Mouse (Mus musculus): ENCODE results near the gene Fbxo11.
"Not testable (repeated sequence)": the region's sequence is repeated elsewhere in the genome, so short reads cannot be mapped to it uniquely, and the experiment has no call there.

Fbxo11 gene

GRCm38 (mm10) chr17:88004892-88005291 lies 60.2 kb downstream of the Fbxo11 start:
- no peak for DNase-seq

GRCm38 (mm10) chr17:87997808-87998207 lies 67.3 kb downstream of the Fbxo11 start:
- no peak for DNase-seq

- no peak for DNase-seq
Measured at GRCm38 (mm10) chr17:87993338-87993737, 71.8 kb downstream of the Fbxo11 start.

GRCm38 (mm10) chr17:87992154-87992553 lies 72.9 kb downstream of the Fbxo11 start:
- no peak for DNase-seq

- no peak for DNase-seq
Measured at GRCm38 (mm10) chr17:87987507-87987906, 77.6 kb downstream of the Fbxo11 start.

- DNase-seq: no peak
Measured at GRCm38 (mm10) chr17:87985916-87986315, 79.2 kb downstream of the Fbxo11 start.

- DNase-seq: no peak
Measured at GRCm38 (mm10) chr17:87984440-87985214, 80.5 kb downstream of the Fbxo11 start.

- DNase-seq: no peak
Measured at GRCm38 (mm10) chr17:87983313-87983712, 81.8 kb downstream of the Fbxo11 start.

- DNase-seq: no peak
Measured at GRCm38 (mm10) chr17:87982112-87982511, 83.0 kb downstream of the Fbxo11 start.

- not testable (repeated sequence) for DNase-seq
Measured at GRCm38 (mm10) chr17:87979696-87980095, 85.4 kb downstream of the Fbxo11 start.

- DNase-seq: not testable (repeated sequence)
Measured at GRCm38 (mm10) chr17:87976927-87977326, 88.2 kb downstream of the Fbxo11 start.

GRCm38 (mm10) chr17:87976154-87976806 lies 88.8 kb downstream of the Fbxo11 start:
- no peak for DNase-seq

- peak; percentile 43 for DNase-seq
Measured at GRCm38 (mm10) chr17:87975229-87975853, 89.8 kb downstream of the Fbxo11 start.

GRCm38 (mm10) chr17:87974629-87975228 lies 90.4 kb downstream of the Fbxo11 start, which contains the start of gene Msh6:
Gene Msh6 (plus strand): TSS chr17:87975062.
- DNase-seq: peak; percentile 84

- DNase-seq: no peak
Measured at GRCm38 (mm10) chr17:87973261-87974167, 91.6 kb downstream of the Fbxo11 start.

GRCm38 (mm10) chr17:87972856-87973255 lies 92.2 kb downstream of the Fbxo11 start:
- no peak for DNase-seq

- DNase-seq: not testable (repeated sequence)
Measured at GRCm38 (mm10) chr17:87971696-87972591, 93.1 kb downstream of the Fbxo11 start.

GRCm38 (mm10) chr17:87968483-87968926 lies 96.6 kb downstream of the Fbxo11 start:
- not testable (repeated sequence) for DNase-seq

GRCm38 (mm10) chr17:87963081-87964075 lies 101.7 kb downstream of the Fbxo11 start:
- no peak for DNase-seq

- not testable (repeated sequence) for DNase-seq
Measured at GRCm38 (mm10) chr17:87959931-87960330, 105.2 kb downstream of the Fbxo11 start.

Data from right cerebral cortex, postnatal 14 days (tissue).